Mouse (Mus musculus) midbrain, postnatal 0 days (tissue): ENCODE results near the gene Med25. TPM values are rescaled to one million over a fixed set of nuclear protein-coding genes. Genes with fewer than 3 reads are reported as not detected.

Source experiments
- ATAC-seq: fragments of 200-750 bp; cut with Nextera tagmentation; 2 replicates; pipeline ENCODE4 v1.8.0; 2017; ENCODE audit warnings: moderate number of reproducible peaks, mild to moderate bottlenecking, moderate TSS enrichment, moderate library complexity; ENCODE audit not compliant: low FRiP score
- DNase-seq: peaks from one replicate; pipeline ENCODE4 v3.0.0-alpha.2; 2015; ENCODE audit warnings: low spot score
- H3K27ac ChIP-seq: fragments of 300-500 bp; sonication (generic); 2 replicates; pipeline ENCODE4 v1.5.1; 2014; ENCODE audit warnings: low read depth, mild to moderate bottlenecking, low read length, mixed read lengths
- H3K27me3 ChIP-seq: fragments of 300-500 bp; sonication (generic); 2 replicates; pipeline ENCODE4 v1.6.1; 2014; ENCODE audit warnings: low read length, control low read depth, mixed read lengths; ENCODE audit not compliant: insufficient read depth
- H3K36me3 ChIP-seq: fragments of 300-500 bp; sonication (generic); 2 replicates; pipeline ENCODE4 v1.6.1; 2014; ENCODE audit warnings: low read length, control low read depth, mixed read lengths; ENCODE audit not compliant: insufficient read depth
- H3K4me1 ChIP-seq: fragments of 300-500 bp; sonication (generic); 2 replicates; pipeline ENCODE4 v1.6.1; 2014; ENCODE audit warnings: mild to moderate bottlenecking, control low read depth, antibody characterized with exemption, low read length, mixed read lengths; ENCODE audit not compliant: insufficient read depth
- H3K4me2 ChIP-seq: fragments of 300-500 bp; sonication (generic); 2 replicates; pipeline ENCODE4 v1.6.1; 2014; ENCODE audit warnings: low read depth, mild to moderate bottlenecking, low read length, mixed read lengths; ENCODE audit not compliant: poor library complexity, severe bottlenecking
- H3K4me3 ChIP-seq: fragments of 300-500 bp; sonication (generic); 2 replicates; pipeline ENCODE4 v1.5.1; 2014; ENCODE audit warnings: low read depth, mild to moderate bottlenecking, low read length, moderate library complexity
- H3K9ac ChIP-seq: fragments of 300-500 bp; sonication (generic); replicated peaks from 2 replicates; pipeline ENCODE4 v1.6.1; 2014; ENCODE audit warnings: mild to moderate bottlenecking, low read length, moderate library complexity, mixed read lengths; ENCODE audit not compliant: poor library complexity, severe bottlenecking
- H3K9me3 ChIP-seq: fragments of 300-500 bp; sonication (generic); 2 replicates; pipeline ENCODE4 v1.6.1; 2016; ENCODE audit warnings: low read length, control low read depth
- CTCF ChIP-seq: IDR thresholded peaks from 2 replicates; pipeline ENCODE4 v1.5.1; 2016; ENCODE audit warnings: antibody characterized with exemption, mild to moderate bottlenecking
- WGBS: fragments of 180-500 bp; shearing (Covaris S2); extraction: QIAGEN DNeasy Blood & Tissue Kit; methylation state at CpG from one replicate; pipeline ENCODE4 v1.1.7; 2014; 5-methylcytosine and 5-hydroxymethylcytosine counted together
- polyA plus RNA-seq: library from polyadenylated mRNA; unstranded; fragments of >200 nt; fragmentation: Nextera tagmentation; extraction: Ambion mirVana; gene quantifications from 2 replicates; pipeline ENCODE4 v1.2.1, GENCODE M21; 2015
- total RNA-seq: library from RNA; depleted of rRNA; stranded (reverse); fragments of >200 nt; gene quantifications from 2 replicates; pipeline ENCODE4 v1.2.3, GENCODE M21; 2014

Med25 gene
- total and polyA plus RNA-seq, 2 experiments from 2014 or later, result 150 to 182 TPM

- peak overlapping the region; percentile 61 for H3K4me3 ChIP-seq
- H3K9ac ChIP-seq, result peak overlapping the region; percentile 85
- WGBS, result 29% methylated on average over 8 of the region's 8 CpGs
- peak overlapping the region; percentile 72 for H3K4me2 ChIP-seq
- H3K9me3 ChIP-seq, result no peaks in the 10 kb centered on the region
- no peak for ATAC-seq
- H3K27ac ChIP-seq, result peak overlapping the region; percentile 88
- no peak for DNase-seq
- TF ChIP-seq CTCF, result no peak
- peaks cover 11% of the 10 kb centered on the region; the same call in 1 of the 2 replicates for H3K4me1 ChIP-seq
- H3K27me3 ChIP-seq, result no peaks in the 10 kb centered on the region
- peaks cover 14% of the 10 kb centered on the region for H3K36me3 ChIP-seq
These were observed 34.6 kb downstream of the Med25 start for GRCm38 (mm10) chr7:44857905-44858304.

- peak within 1 kb of the TSS; percentile 88 for H3K27ac ChIP-seq
- H3K4me3 ChIP-seq, result peak within 1 kb of the TSS; percentile 61
- H3K27me3 ChIP-seq, result no peaks in the 10 kb centered on the region
- H3K36me3 ChIP-seq, result peaks cover 9% of the 10 kb centered on the region
- under 1% methylated on average over 32 of the region's 32 CpGs for WGBS
- H3K4me1 ChIP-seq, result peaks cover 11% of the 10 kb centered on the region; the same call in 1 of the 2 replicates
- DNase-seq, result peak; percentile 95
- H3K9ac ChIP-seq, result peak within 1 kb of the TSS; percentile 85
- peak within 1 kb of the TSS; percentile 72 for H3K4me2 ChIP-seq
- TF ChIP-seq CTCF, result peak; percentile 11; the same call in 1 of the 2 replicates
- peak; percentile 72 for ATAC-seq
- no peaks in the 10 kb centered on the region for H3K9me3 ChIP-seq
These were observed 35.4 kb downstream of the Med25 start, which contains the start of gene Pnkp for GRCm38 (mm10) chr7:44857042-44857552. Gene Pnkp, plus strand, starts transcription at chr7:44857139.

- no peak for DNase-seq
- H3K27me3 ChIP-seq, result no peaks in the 10 kb centered on the region
- WGBS, result 70% methylated on average over 9 of the region's 9 CpGs
- H3K4me2 ChIP-seq, result peak overlapping the region; percentile 72
- H3K9ac ChIP-seq, result 0 out of 2 replicates have a peak overlapping the region, but pooled peaks have one; percentile 13
- no peaks in the 10 kb centered on the region for H3K9me3 ChIP-seq
- TF ChIP-seq CTCF, result no peak
- peak overlapping the region; percentile 61 for H3K4me3 ChIP-seq
- H3K27ac ChIP-seq, result peak overlapping the region; percentile 88
- H3K4me1 ChIP-seq, result peaks cover 11% of the 10 kb centered on the region; the same call in 1 of the 2 replicates
- peaks cover 6% of the 10 kb centered on the region; the same call in 1 of the 2 replicates for H3K36me3 ChIP-seq
- no peak for ATAC-seq
These were observed 36.1 kb downstream of the Med25 start for GRCm38 (mm10) chr7:44856265-44856916.

GRCm38 (mm10) chr7:44855036-44855435 is 37.5 kb downstream of the Med25 start:
- H3K36me3 ChIP-seq, result peaks cover 6% of the 10 kb centered on the region; the same call in 1 of the 2 replicates
- H3K27me3 ChIP-seq, result no peaks in the 10 kb centered on the region
- WGBS, result 35% methylated on average over 10 of the region's 10 CpGs
- no peak for TF ChIP-seq CTCF
- peak overlapping the region; percentile 77 for H3K27ac ChIP-seq
- H3K9ac ChIP-seq, result peak overlapping the region; percentile 48
- peak overlapping the region; percentile 62 for H3K4me2 ChIP-seq
- ATAC-seq (no peak), DNase-seq (no peak)
- H3K4me3 ChIP-seq, result peak overlapping the region; percentile 32
- peaks cover 12% of the 10 kb centered on the region; the same call in 1 of the 2 replicates for H3K4me1 ChIP-seq
- no peaks in the 10 kb centered on the region for H3K9me3 ChIP-seq

- peak overlapping the region; percentile 32 for H3K4me3 ChIP-seq
- ATAC-seq (no peak), DNase-seq (peak; percentile 78)
- H3K27me3 ChIP-seq, result no peaks in the 10 kb centered on the region
- 6% methylated on average over 45 of the region's 45 CpGs for WGBS
- peak overlapping the region; percentile 77 for H3K27ac ChIP-seq
- no peak for TF ChIP-seq CTCF
- H3K36me3 ChIP-seq, result peaks cover 6% of the 10 kb centered on the region; the same call in 1 of the 2 replicates
- peak overlapping the region; percentile 62 for H3K4me2 ChIP-seq
- H3K9me3 ChIP-seq, result no peaks in the 10 kb centered on the region
- peak overlapping the region; percentile 48 for H3K9ac ChIP-seq
- peaks cover 12% of the 10 kb centered on the region; the same call in 1 of the 2 replicates for H3K4me1 ChIP-seq
These were observed 38.0 kb downstream of the Med25 start for GRCm38 (mm10) chr7:44854356-44855031.
